In genomic region chr1:155243797-155244770, GRCm38 (mm10) we compare ENCODE assay signal across 8 mouse cellular contexts. TPM values are rescaled to one million over a fixed set of nuclear protein-coding genes. Genes with fewer than 3 reads are reported as not detected.
DNase-seq lines count a peak whose midpoint lies in the region; ATAC-seq lines count a peak whose summit lies in the region.

BC034090 (minus strand) TSS chr1:155244444.

- DNase-seq in ES-CJ7 (ENCODE audit: low read depth, low spot score): peak; percentile 39
- DNase-seq in adrenal gland, adult 8-10 months: no peak
- DNase-seq in heart, postnatal 25 days (ENCODE audit: low spot score): peak; percentile 63
- peak; percentile 83 for DNase-seq in limb, embryonic 10.5 days (ENCODE audit: low spot score)
- DNase-seq in midbrain, embryonic 10.5 days (ENCODE audit: low spot score): peak; percentile 81
- DNase-seq in testis, postnatal 14 days (ENCODE audit: low spot score): peak; percentile 49
- DNase-seq in cerebellum, adult 18-20 months: no peak

- H3K4me3 ChIP-seq in forebrain, embryonic 16.5 days (replicated peaks; ENCODE audit: low read length): peak within 1 kb of the TSS; percentile 50
- H3K4me3 ChIP-seq in limb, embryonic 10.5 days: peak within 1 kb of the TSS; percentile 76
- peak within 1 kb of the TSS; percentile 67 for H3K4me3 ChIP-seq in midbrain, embryonic 10.5 days

- H3K4me1 ChIP-seq in forebrain, embryonic 16.5 days (replicated peaks; ENCODE audit: control insufficient read depth, insufficient read depth, low read length): peaks cover 16% of the 10 kb centered on the region
- peaks cover 44% of the 10 kb centered on the region for H3K4me1 ChIP-seq in limb, embryonic 10.5 days
- H3K4me1 ChIP-seq in midbrain, embryonic 10.5 days: peaks cover 47% of the 10 kb centered on the region

- no peaks in the 10 kb centered on the region for H3K36me3 ChIP-seq in forebrain, embryonic 16.5 days (ENCODE audit: control insufficient read depth, insufficient read depth)
- peaks cover 31% of the 10 kb centered on the region for H3K36me3 ChIP-seq in limb, embryonic 10.5 days
- H3K36me3 ChIP-seq in midbrain, embryonic 10.5 days: peaks cover 21% of the 10 kb centered on the region

- peaks cover 4% of the 10 kb centered on the region; the same call in 1 of the 2 replicates for H3K27me3 ChIP-seq in forebrain, embryonic 16.5 days (replicated peaks; ENCODE audit: control insufficient read depth, insufficient read depth, low read length)
- 0 out of 2 replicates have a peak, but pooled peaks cover 18% of the 10 kb centered on the region for H3K27me3 ChIP-seq in limb, embryonic 10.5 days (ENCODE audit: low read depth, poor library complexity, severe bottlenecking)
- H3K27me3 ChIP-seq in midbrain, embryonic 10.5 days (ENCODE audit: low read depth, poor library complexity, severe bottlenecking): peaks cover 57% of the 10 kb centered on the region

- H3K27ac ChIP-seq in forebrain, embryonic 16.5 days (ENCODE audit: low read length): peak within 1 kb of the TSS; percentile 6; the same call in 1 of the 2 replicates
- H3K27ac ChIP-seq in limb, embryonic 10.5 days: peak within 1 kb of the TSS; percentile 96
- H3K27ac ChIP-seq in midbrain, embryonic 10.5 days (replicated peaks): peak within 1 kb of the TSS; percentile 94

- peak within 1 kb of the TSS; percentile 88 for H3K4me2 ChIP-seq in forebrain, embryonic 16.5 days (ENCODE audit: low read length)

- intact Hi-C loops in heart, postnatal 25 days (cut with DNase I): no loop called here

- peak within 1 kb of the TSS; percentile 74 for H3K9ac ChIP-seq in forebrain, embryonic 16.5 days (replicated peaks; ENCODE audit: low read depth, low read length)

- H3K9me3 ChIP-seq in forebrain, embryonic 16.5 days (ENCODE audit: control insufficient read depth, low read length): no peaks in the 10 kb centered on the region
- no peaks in the 10 kb centered on the region for H3K9me3 ChIP-seq in limb, embryonic 10.5 days (replicated peaks)
- no peaks in the 10 kb centered on the region for H3K9me3 ChIP-seq in midbrain, embryonic 10.5 days (replicated peaks)

- peak; percentile 75 for ATAC-seq in forebrain, embryonic 16.5 days

- 3% methylated on average over 73 of the region's 85 CpGs for WGBS in forebrain, embryonic 16.5 days
- 1% methylated on average over 85 of the region's 85 CpGs for WGBS in limb, embryonic 10.5 days
- WGBS in midbrain, embryonic 10.5 days: 1% methylated on average over 85 of the region's 85 CpGs

RNA-seq across cellular contexts. Expression of gene BC034090, which starts in this region (rescaled TPM):
- total RNA-seq in adrenal gland, adult 8-10 months (2022): 10 to 100 TPM; 28.2 to 60.1 (median 36.1) TPM
- polyA plus RNA-seq in forebrain, embryonic 16.5 days (2015; fragmentation: Nextera tagmentation; extraction: Ambion mirVana): 2.8 and 3.3 TPM in 2 replicates
- total RNA-seq in heart, postnatal 25 days (2021): 10 to 100 TPM; 38.0 to 41.4 TPM
- polyA plus RNA-seq in limb, embryonic 10.5 days (2016; fragmentation: Nextera tagmentation; extraction: Ambion mirVana): 5.2 and 6.8 TPM in 2 replicates
- 5.2 and 7.4 TPM in 2 replicates for polyA plus RNA-seq in midbrain, embryonic 10.5 days (2016; fragmentation: Nextera tagmentation; extraction: Ambion mirVana)

Comparison
In these comparisons a context has a peak if more than half of its experiments do, and no peak if none do; other contexts are left out.
1. DNase-seq: peak in ES-CJ7 (single experiment), heart, postnatal 25 days (single experiment), limb, embryonic 10.5 days (single experiment), midbrain, embryonic 10.5 days (single experiment) and testis, postnatal 14 days (single experiment); none in adrenal gland, adult 8-10 months (single experiment) and cerebellum, adult 18-20 months (0 of 2).
2. H3K27ac ChIP-seq: peak in every context shown above with its lines; median percentile 96 in limb, embryonic 10.5 days; 94 in midbrain, embryonic 10.5 days; 6 in forebrain, embryonic 16.5 days.
3. Peak in every context shown above with its lines, with median percentiles within 50 percentile points of each other: H3K4me3 ChIP-seq.